Mouse (Mus musculus) stomach, postnatal 0 days (tissue): ENCODE data around the gene B3gnt4. TPM values are rescaled to one million over a fixed set of nuclear protein-coding genes. Genes with fewer than 3 reads are reported as not detected.

ENCODE experiments used
- ATAC-seq: fragments of 200-750 bp; cut with Nextera tagmentation; 2 replicates; pipeline ENCODE4 v1.8.0; 2017; ENCODE audit not compliant: low FRiP score, low TSS enrichment
- DNase-seq: peaks from one replicate; pipeline ENCODE4 v3.0.0-alpha.2; 2016; ENCODE audit warnings: low spot score
- H3K27ac ChIP-seq: fragments of 300-500 bp; sonication (generic); replicated peaks from 2 replicates; pipeline ENCODE4 v1.5.1; 2014; ENCODE audit warnings: mild to moderate bottlenecking, control low read depth
- H3K27me3 ChIP-seq: fragments of 300-500 bp; sonication (generic); 2 replicates; pipeline ENCODE4 v1.6.1; 2014; ENCODE audit warnings: low read length; ENCODE audit not compliant: control insufficient read depth, insufficient read depth
- H3K36me3 ChIP-seq: fragments of 300-500 bp; sonication (generic); 2 replicates; pipeline ENCODE4 v1.6.1; 2014; ENCODE audit warnings: low read length, mixed read lengths; ENCODE audit not compliant: control insufficient read depth, insufficient read depth
- H3K4me1 ChIP-seq: fragments of 300-500 bp; sonication (generic); replicated peaks from 2 replicates; pipeline ENCODE4 v1.6.1; 2014; ENCODE audit warnings: antibody characterized with exemption; ENCODE audit not compliant: control insufficient read depth, insufficient read depth
- H3K4me2 ChIP-seq: fragments of 300-500 bp; sonication (generic); replicated peaks from 2 replicates; pipeline ENCODE4 v1.6.1; 2014; ENCODE audit warnings: low read depth, mild to moderate bottlenecking, control low read depth, moderate library complexity
- H3K4me3 ChIP-seq: fragments of 300-500 bp; sonication (generic); 2 replicates; pipeline ENCODE4 v1.5.1; 2014; ENCODE audit warnings: low read depth, low read length, control low read depth
- H3K9ac ChIP-seq: fragments of 300-500 bp; sonication (generic); 2 replicates; pipeline ENCODE4 v1.6.1; 2014; ENCODE audit warnings: mild to moderate bottlenecking, low read length, control low read depth, mixed read lengths
- H3K9me3 ChIP-seq: fragments of 300-500 bp; sonication (generic); 2 replicates; pipeline ENCODE4 v1.6.1; 2016; ENCODE audit warnings: low read length; ENCODE audit not compliant: control insufficient read depth
- CTCF ChIP-seq: IDR thresholded peaks from 2 replicates; pipeline ENCODE4 v1.5.1; 2016; ENCODE audit warnings: antibody characterized with exemption, low read depth, mild to moderate bottlenecking, moderate library complexity
- EP300 ChIP-seq: optimal IDR thresholded peaks from 2 replicates; pipeline ENCODE3; 2016; ENCODE audit warnings: antibody characterized with exemption
- WGBS: fragments of 180-500 bp; shearing (Covaris S2); extraction: QIAGEN DNeasy Blood & Tissue Kit; methylation state at CpG from one replicate; pipeline ENCODE4 v1.1.7; 2014; 5-methylcytosine and 5-hydroxymethylcytosine counted together
- microRNA-seq: library from miRNA; unstranded; fragments of <30 nt; microRNA quantifications from one replicate; pipeline ENCODE4, GENCODE M21; 2016
- polyA plus RNA-seq: library from polyadenylated mRNA; unstranded; fragments of >200 nt; fragmentation: Nextera tagmentation; extraction: Ambion mirVana; gene quantifications from 2 replicates; pipeline ENCODE4 v1.2.1, GENCODE M21; 2015

Gene B3gnt4
- polyA plus RNA-seq, 1 experiment from 2014 or later: 0.13 TPM

- Histone ChIP-seq H3K4me1 (no peaks in the 10 kb centered on the region), H3K27me3 (no peaks in the 10 kb centered on the region), H3K36me3 (peaks cover 10% of the 10 kb centered on the region), H3K4me2 (no peak overlapping the region), H3K4me3 (no peak overlapping the region), H3K27ac (no peak overlapping the region), H3K9me3 (no peaks in the 10 kb centered on the region), H3K9ac (no peak overlapping the region)
- TF ChIP-seq CTCF: no peak
- TF ChIP-seq EP300: no peak
- DNase-seq: no peak
- no peak for ATAC-seq
- 90% methylated on average over 7 of the region's 7 CpGs for WGBS
Measured at GRCm38 (mm10) chr5:123555693-123556092, 45.4 kb downstream of the B3gnt4 start.

GRCm38 (mm10) chr5:123556451-123556850 lies 46.2 kb downstream of the B3gnt4 start:
- WGBS: 59% methylated on average over 2 of the region's 2 CpGs

DNA sequence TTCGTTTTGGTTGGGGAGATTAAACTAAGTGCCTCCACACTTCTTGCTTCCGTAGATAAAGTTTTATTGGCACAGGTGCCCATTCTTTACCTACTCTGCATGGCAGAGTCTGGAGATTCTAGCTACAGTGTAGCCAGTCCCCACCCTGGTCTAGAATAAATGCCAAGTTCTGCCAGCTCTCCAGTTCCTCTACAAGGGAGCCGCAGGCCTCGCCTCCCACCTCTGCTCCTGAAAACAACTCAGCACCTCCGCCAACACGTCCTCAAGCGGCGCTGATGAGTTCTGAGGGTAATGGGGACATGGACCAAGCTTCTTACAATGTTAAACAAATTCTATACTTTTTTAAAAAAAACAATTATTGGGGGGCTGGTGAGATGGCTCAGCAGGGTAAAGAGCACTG lies 49.3 kb downstream of the B3gnt4 start:
- Histone ChIP-seq H3K27me3 (no peaks in the 10 kb centered on the region), H3K36me3 (peaks cover 18% of the 10 kb centered on the region), H3K4me2 (no peak overlapping the region), H3K4me1 (no peaks in the 10 kb centered on the region), H3K9ac (no peak overlapping the region), H3K27ac (no peak overlapping the region), H3K9me3 (no peaks in the 10 kb centered on the region), H3K4me3 (no peak overlapping the region)
- 86% methylated on average over 8 of the region's 8 CpGs for WGBS
- TF ChIP-seq EP300 (no peak), CTCF (no peak)
- DNase-seq: no peak
- no peak for ATAC-seq

More at GRCm38 (mm10) chr5:123556451-123556850, 46.2 kb downstream of the B3gnt4 start:
- no peaks in the 10 kb centered on the region for H3K27me3 ChIP-seq
- H3K4me1 ChIP-seq: no peaks in the 10 kb centered on the region
- no peak overlapping the region for H3K4me2 ChIP-seq
- no peak overlapping the region for H3K9ac ChIP-seq
- no peak for TF ChIP-seq CTCF
- TF ChIP-seq EP300: no peak
- ATAC-seq: no peak
- H3K9me3 ChIP-seq: no peaks in the 10 kb centered on the region
- DNase-seq: no peak
- H3K27ac ChIP-seq: no peak overlapping the region
- peaks cover 10% of the 10 kb centered on the region for H3K36me3 ChIP-seq
- no peak overlapping the region for H3K4me3 ChIP-seq

GRCm38 (mm10) chr5:123561128-123561527 lies 50.9 kb downstream of the B3gnt4 start:
- DNase-seq (no peak), ATAC-seq (no peak)
- Histone ChIP-seq H3K9ac (no peak overlapping the region), H3K27me3 (no peaks in the 10 kb centered on the region), H3K4me2 (no peak overlapping the region), H3K4me1 (no peaks in the 10 kb centered on the region), H3K4me3 (no peak overlapping the region), H3K9me3 (no peaks in the 10 kb centered on the region), H3K36me3 (peaks cover 20% of the 10 kb centered on the region), H3K27ac (no peak overlapping the region)
- TF ChIP-seq EP300 (no peak), CTCF (no peak)
- 91% methylated on average over 11 of the region's 11 CpGs for WGBS

Small RNAs within 50 kb of the gene (microRNA-seq; reads per million reads assigned to microRNA genes)
- not detected for gene Mir7647

Other genes starting within 250 kb of the B3gnt4 start
- 5.9 and 6.4 TPM in 2 replicates for gene Bcl7a, start 166.6 kb upstream of the B3gnt4 start, polyA plus RNA-seq
- 10.5 and 13.2 TPM in 2 replicates for gene Mlxip, start 115.7 kb upstream of the B3gnt4 start, polyA plus RNA-seq
- gene Lrrc43, start 21.2 kb upstream of the B3gnt4 start, polyA plus RNA-seq: not detected in 2 replicates
- not detected in 2 replicates for gene Il31, start 21.0 kb upstream of the B3gnt4 start, polyA plus RNA-seq
- gene Diablo, start 13.7 kb downstream of the B3gnt4 start, polyA plus RNA-seq: 70.6 and 70.8 TPM in 2 replicates
- 5.6 and 7.0 TPM in 2 replicates for gene Gm49027, start 15.0 kb downstream of the B3gnt4 start, polyA plus RNA-seq
- 12.1 and 14.6 TPM in 2 replicates for gene Vps33a, start 62.6 kb downstream of the B3gnt4 start, polyA plus RNA-seq
- 36.1 and 41.4 TPM in 2 replicates for gene Clip1, start 174.2 kb downstream of the B3gnt4 start, polyA plus RNA-seq
- 26.1 and 27.3 TPM in 2 replicates for gene Zcchc8, start 210.6 kb downstream of the B3gnt4 start, polyA plus RNA-seq
- gene Rsrc2, start 239.0 kb downstream of the B3gnt4 start, polyA plus RNA-seq: 59.5 and 67.8 TPM in 2 replicates
- gene Kntc1, start 239.3 kb downstream of the B3gnt4 start, polyA plus RNA-seq: 3.9 and 4.9 TPM in 2 replicates